Mouse (Mus musculus) heart, adult 2 months (tissue): ENCODE data around the gene Nudt9.

Experiments used
- CTCF ChIP-seq: fragments of 200-600 bp; IDR thresholded peaks from 2 replicates; pipeline ENCODE4 v1.8.1; 2022; ENCODE audit warnings: antibody characterized with exemption, mild to moderate bottlenecking, moderate library complexity
- POLR2A ChIP-seq: fragments of 200-500 bp; IDR thresholded peaks from 2 replicates; pipeline ENCODE4 v1.6.1; 2011; ENCODE audit warnings: mild to moderate bottlenecking, low read depth, low read length, control low read depth; ENCODE audit not compliant: insufficient read depth

DNA sequence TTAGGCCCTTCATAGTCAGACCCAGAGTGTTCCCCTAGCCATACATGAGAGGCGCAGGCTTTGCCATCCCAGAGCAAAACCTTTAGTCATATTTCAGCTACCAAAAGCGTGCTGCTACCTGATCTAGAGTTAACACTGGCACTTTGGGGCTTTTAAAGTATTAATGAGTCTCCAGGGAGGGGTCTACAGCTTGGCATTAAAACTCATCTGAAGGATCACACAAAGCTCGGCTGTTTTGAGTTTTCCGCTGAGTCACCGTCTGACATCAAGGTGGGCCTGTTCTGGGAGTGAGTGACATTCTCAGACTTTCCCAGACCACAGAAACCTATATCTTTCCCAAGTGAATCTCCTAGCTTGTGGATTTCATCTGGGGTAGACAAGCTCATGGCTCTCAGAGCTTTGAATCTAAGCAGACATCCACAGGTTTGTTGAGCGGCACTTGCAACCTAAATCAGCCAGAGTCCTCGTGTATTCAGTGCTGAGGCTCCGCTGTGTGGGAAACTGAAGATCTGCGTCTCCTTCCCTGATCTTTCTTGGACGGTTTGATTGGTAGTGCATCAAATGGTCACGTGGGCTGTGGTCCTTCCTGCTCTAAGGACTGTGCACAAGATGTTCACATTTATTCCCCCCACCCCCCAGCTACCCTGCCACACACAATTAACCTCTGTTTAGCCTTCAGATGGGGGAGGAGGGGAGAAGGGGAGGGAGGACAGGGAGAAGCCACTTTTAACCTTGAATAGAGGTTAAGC, 62.2 kb downstream of the Nudt9 start:
- no peak for TF ChIP-seq CTCF
- peak; percentile 50; the same call in 1 of the 2 replicates for TF ChIP-seq POLR2A
